Mouse (Mus musculus) gastrocnemius, adult 18-20 months (tissue): ENCODE results near the gene Srgap3. TPM values are rescaled to one million over a fixed set of nuclear protein-coding genes. Genes with fewer than 3 reads are reported as not detected.
A peak's percentile ranks its signal among the peaks of the same experiment; 100 is the strongest.

Experiments
- DNase-seq: peaks from one replicate; pipeline ENCODE4 v3.0.0; 2021; ENCODE audit warnings: low spot score
- total RNA-seq, 2 experiments: library from RNA; stranded (reverse); gene quantifications; 2 replicates each; pipeline ENCODE4 v1.2.3; 2021

Srgap3 gene
- total RNA-seq, 2 experiments from 2014 or later: 0.71 to 1.1 TPM

GRCm38 (mm10) chr6:112694492-112694891 lies 252.6 kb downstream of the Srgap3 start:
- DNase-seq: no peak

- no peak for DNase-seq
Measured at GRCm38 (mm10) chr6:112691523-112691922, 255.5 kb downstream of the Srgap3 start.

- DNase-seq: no peak
Measured at GRCm38 (mm10) chr6:112688033-112688432, 259.0 kb downstream of the Srgap3 start.

- DNase-seq: peak; percentile 8
Measured at GRCm38 (mm10) chr6:112686485-112686884, 260.6 kb downstream of the Srgap3 start.

- no peak for DNase-seq
Measured at GRCm38 (mm10) chr6:112684065-112684464, 263.0 kb downstream of the Srgap3 start.

Other genes with a start within 250 kb of the Srgap3 start
- 10 to 100 TPM; 14.2 to 14.5 TPM for gene Thumpd3, start 99.0 kb upstream of the Srgap3 start, total RNA-seq
- 10 to 100 TPM; 22.0 to 23.4 TPM for gene Setd5, start 130.1 kb upstream of the Srgap3 start, total RNA-seq
- gene Lhfpl4, start 248.1 kb upstream of the Srgap3 start, total RNA-seq: under 1 TPM; 0.32 to 0.55 TPM